Mouse (Mus musculus) right cerebral cortex, adult 18-20 months (tissue): ENCODE measurements around the gene Pde4c.

ENCODE experiments used
- DNase-seq: peaks from one replicate; pipeline ENCODE4 v3.0.0; 2022; ENCODE audit warnings: mixed read lengths

Gene Pde4c

DNA sequence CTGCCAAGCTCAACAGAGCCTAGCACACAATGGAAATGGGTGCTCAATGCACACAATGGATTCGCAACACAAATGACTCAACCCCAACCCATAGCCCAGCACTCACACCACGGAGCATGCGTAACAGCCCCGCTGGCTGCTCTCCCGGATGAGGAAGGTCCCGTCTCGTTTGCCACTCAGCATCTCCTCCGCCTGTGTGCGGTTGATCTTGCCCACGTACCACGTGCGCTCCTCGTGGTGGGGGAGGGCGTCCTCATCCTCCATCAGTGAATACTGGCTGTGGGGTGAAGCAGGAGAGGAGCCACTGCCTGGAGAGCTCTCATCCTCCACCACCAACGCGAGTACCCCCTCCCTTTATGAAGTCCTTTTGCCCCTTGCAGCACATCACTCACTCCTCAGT, 45.4 kb downstream of the Pde4c start:
- DNase-seq: no peak

DNA sequence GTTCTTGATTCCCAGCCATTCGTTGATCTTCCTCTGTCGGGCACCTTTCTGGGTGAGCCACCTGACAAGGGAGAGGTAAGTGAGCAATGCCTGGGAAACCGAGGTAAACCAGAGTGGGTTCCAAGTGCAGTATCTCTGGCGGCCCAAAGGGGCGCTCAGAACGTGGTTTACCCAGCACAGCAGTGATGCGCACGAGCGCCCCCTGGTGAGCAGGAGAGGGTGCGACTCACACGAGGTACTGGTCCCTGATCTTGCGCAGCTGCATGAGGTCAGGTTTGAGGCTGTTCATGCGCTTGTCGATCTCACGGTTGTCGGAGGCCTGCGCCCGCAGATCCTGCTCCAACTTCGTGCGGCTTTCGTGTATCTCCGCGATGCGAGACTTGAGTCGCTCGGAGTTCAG, 45.8 kb downstream of the Pde4c start:
- DNase-seq: peak; percentile 95

DNA sequence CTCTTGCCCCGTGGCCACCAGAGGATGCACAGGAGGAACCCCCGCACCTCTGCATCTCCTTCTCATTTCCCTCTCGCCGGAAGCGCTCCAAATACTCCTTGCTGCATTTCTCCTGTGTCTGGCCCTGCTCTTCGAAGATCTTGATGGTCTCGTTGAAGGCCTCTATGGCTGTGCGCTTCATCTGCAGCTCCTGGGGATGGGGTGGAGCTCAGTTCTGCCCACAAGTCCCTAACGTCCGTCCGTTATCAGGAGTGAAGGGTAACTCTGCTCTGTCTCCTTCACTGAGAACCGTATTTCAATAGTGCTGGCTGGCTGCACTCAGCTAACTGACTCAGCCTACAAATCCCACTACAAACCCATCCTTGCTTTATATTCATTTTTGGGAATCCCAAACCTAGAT, 46.3 kb downstream of the Pde4c start:
- DNase-seq: no peak

DNA sequence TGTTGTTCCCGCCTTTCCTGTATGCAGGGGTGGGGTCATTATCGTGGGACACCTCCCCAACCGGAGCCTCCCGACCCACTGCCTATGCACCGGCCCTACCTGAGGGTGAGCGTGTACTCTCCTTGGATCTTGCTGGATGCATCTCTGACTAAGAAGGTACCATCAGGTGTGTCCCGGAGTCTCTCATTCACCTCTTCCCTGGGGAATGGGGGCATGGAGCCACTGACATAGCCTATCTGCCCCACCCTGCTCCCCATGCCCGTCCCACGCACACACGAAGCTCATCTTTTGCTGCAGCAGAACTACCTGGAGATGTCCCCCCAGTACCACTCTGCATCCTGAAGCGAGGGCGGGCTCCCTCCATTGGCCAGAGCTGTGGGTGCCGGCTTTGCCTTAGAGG, 47.2 kb downstream of the Pde4c start:
- no peak for DNase-seq

DNA sequence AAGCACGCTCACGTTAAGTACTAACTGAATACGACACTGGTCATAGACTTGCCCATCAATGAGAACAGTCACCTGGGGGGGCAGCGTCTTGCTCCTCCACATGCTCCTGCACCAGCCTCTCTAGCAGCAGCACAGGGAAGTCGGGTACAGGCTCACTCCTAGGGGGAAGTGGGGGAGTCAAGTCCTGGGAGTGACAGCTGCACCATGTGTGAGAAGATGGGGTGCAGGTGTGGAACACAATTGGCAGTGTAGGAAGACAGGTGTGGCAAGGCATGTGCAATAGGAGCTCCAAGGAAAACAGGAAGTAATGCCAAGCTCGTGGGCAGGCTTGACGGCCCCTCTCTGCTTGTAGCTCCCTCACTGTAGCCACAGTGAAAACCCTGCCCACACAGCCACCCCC, 47.7 kb downstream of the Pde4c start:
- DNase-seq: no peak

DNA sequence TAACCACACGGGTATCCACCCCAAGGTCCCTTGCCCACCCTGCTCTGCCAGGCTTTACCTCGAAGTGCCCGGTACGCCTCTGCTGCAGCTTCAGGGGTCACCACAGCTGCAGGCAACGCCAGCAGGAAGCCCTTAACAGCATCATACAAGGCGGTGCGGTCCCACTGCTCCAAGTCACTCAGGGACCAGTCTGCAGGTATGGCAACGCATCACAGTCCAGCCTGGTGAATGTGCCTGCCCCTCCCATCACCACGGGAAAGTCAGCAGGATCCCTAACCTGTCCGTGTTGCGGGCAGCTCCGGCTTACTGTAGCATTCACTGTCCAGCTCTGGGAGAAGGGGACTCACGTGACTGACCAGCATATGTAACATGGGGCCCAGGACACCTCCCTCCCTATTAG, 48.6 kb downstream of the Pde4c start:
- no peak for DNase-seq

DNA sequence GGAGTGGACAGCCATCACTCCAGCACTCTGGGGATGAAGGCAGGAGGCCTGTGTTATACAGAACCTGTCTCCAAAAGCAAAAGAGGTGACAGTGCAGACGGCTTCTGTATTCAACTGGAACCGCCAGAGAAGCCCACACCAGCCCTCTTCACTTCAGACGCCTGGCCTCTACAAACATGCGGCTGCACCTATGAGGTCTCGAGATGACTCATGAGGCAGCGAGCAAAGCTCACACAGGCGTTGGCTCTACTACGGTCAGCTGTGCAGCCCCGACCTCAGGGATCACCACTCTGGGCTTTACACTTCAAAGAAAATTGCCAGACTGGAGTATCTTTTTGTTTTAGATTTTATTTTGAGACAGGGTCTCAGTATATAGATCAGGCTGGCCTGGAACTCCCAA, 49.4 kb downstream of the Pde4c start:
- no peak for DNase-seq

DNA sequence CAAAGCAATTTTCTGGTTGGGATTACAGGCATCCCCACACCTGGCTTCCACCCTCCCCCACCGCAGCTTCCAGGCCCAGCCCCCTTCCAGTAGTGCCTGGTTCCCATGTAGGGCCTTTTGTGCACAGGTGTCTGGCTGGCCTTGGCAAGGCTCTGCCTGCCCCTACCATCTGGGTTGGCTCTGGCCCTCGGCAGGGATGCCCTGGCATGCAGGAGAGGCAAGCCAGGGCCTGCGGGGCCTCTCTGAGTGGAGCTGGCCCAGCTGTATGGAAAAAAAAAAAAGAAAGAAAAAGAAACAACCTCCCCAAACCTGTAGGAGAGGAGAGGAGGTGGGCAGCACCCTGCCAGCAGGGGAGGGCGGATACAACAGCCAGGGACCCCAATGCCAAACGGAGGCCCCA, 49.9 kb downstream of the Pde4c start:
- DNase-seq: no peak

DNA sequence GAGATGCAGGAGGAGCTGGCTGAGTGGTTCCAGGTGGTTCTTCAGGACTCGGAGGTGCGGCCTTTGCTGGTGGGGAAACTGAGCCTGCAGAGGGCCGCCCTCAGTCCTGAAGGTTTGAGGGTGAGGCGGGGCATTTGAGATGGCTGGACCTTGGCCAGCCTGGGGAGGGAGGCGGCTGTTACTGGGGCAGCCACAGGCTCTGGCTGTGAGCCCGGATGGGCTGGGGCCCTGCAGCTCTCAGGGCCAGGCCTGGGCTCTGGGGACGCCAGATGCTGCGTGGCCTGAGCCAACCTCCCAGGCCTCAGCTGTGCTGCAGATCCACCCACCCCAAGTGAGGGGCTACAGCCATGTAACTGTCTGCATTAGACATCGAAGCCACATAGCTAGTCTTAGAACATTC, 50.3 kb downstream of the Pde4c start:
- peak; percentile 83 for DNase-seq

DNA sequence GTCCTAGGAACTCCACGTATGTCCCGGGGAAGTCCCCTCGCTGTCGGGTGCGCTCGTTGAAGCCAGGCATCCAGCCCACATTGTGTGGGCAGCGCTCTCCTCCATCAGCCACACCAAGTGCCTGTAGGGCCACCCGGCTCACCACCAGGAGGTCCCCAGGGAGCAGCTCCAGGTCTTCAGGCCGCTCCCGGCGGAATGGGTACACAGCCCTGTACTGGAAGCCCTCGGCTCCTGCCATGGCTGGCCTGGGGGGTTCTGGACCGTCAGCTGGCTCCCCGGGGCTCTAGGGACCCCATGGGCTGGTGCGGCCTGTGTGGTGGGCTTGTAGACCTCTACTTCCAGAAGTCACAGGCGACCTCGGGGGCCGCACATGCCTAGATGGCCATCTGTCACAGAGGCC, 51.2 kb downstream of the Pde4c start:
- no peak for DNase-seq

DNA sequence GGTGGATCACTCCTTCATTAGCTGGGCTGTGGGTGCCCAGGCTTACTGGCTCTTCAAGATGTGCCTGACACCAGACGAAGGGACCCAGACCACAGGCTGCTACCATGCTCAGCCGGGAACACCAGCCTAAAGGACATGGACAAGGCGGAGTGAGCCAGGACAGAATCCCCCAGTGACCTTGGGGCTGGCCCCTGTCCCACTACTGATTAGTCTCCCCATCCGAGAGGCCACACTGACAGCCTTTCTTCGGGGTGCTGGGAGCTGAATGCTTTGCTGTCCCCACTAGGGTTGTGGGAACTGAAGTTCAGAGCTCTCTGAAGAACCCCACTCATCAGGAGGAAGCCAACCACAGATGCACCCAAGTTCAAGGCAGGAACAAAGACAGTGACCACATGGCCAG, 51.7 kb downstream of the Pde4c start:
- no peak for DNase-seq

DNA sequence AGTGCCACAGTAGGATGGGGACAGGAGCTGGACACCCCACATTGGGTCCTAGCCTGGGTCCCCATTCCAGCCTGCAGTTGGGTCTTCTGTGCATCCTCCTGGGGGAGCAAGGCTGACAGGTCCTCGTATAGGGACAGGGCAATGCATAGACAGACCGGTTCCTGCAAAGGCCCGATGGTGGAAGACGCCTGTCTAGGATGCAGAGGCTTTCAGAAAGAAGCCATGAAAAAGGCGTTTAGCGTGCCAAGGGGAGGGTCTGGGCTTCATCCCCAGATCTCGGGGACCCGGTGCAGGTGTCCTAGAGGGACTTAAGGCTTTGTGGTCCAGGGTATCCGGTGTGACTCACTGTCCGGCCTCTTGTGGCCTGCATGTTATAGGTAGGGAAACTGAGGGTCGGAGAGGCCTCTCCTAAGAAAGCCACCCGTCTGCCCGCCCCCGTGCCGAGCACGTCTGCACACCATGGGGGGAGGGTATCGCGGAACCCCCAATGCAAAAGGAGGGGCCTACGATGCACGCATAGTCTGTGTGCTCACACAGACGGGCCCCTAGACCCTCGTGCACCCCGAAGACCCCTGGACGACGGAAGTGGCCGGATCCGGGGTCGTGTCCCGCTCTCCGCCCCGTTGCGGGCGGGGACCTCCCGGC, 52.5 kb downstream of the Pde4c start:
- no peak for DNase-seq

DNA sequence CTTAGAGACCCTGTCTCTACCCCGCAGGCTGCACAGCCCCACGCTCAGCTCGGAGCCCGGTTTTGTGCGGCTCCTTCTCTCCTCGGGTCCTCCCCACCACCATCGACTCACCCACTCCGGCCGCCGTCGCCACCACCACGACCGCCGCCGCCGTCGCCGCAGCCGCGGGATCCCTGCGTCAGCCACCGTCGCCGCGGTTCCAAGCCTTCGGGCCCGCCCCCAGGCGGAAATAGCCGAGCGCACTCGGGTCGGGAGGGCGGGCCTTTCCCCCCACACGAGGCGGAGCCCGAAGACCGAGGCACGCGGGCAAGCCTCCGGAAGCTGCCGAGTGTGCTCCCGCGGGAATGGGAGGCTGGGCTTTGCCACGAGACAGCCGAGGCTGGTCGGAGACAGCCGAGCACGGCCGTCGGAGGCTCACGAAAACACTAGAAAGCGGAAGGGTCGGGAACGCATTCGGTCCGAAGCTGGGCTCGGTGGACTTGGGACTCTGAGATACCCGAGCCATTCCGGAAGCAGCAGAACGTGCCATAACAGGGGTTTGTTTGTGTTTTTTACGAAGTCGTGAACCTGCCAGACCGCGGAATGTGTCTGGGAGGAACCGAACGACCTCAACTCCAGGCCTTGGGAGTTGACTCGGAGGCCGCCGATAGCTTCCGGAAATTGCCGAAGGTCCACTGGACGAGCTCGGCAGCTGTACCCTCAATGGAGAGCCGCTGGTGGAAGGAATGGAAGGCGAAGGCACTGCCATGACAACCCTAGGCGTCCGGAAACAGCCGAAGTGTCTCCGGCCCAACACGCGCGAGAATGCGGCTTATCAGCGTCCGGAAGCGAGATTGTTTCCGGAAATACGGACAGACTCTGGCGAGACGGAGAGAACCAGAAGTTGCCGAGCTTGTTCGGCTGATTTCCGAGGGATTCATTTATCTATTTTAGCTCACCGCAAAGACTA, 53.2 kb downstream of the Pde4c start, which contains the start of gene Pik3r2:
TSS of gene Pik3r2 (minus strand) at position 218 of the 949 bp plus-strand sequence.
- DNase-seq: peak; percentile 97

DNA sequence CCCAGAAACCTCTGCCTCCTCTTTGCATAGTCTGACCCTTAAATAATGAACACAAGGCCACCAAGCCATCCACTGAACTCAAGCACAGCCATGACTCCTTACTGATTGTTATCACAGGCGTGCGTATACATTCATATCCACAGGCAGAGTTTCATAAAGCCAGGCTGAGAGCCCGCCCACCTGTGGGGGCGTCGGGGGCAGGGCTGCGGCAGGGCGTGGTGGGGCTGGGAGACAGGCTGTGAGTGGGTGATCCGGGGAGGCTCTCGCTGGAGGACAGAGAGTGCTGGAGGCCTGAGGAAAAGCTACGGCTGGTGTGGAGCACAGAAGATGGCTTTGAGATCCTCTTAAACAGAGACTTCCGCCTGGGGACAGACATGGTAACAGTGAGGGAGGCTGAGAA, 56.6 kb downstream of the Pde4c start:
- no peak for DNase-seq

DNA sequence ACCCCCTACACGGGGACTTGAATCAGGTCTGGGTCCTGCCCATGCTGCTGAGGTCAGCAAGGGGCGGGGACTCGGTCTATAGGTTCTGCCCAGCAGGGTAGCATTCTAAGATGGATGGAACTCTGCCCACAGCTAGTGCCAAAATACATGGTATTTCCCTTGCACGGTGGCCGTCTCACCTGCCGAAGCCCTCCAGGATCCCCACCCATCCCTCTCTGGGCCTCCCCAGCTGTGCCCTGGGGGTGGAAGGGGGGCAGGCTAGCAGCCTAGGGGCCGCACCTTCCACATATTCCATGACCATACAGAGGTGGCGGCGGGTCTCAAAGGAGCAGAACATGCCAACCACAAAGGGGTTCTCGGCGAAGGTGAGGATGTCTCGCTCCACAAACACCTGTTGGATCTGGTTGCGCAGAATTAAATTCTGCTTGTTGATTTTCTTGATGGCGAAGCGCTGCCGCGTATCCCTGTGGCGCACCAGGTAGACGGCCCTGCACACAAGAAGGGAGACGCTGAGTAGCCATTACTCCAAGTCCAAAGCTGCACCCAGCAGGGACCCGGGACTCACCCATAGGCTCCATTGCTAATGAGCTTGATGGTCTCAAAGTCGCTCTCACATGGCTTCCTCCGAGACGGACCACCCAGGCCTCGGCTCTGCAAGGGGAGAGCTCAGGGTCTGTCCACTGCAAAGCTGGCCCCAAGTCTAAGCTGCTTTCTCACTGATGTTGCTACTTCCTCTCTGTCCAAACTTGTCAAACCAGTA, 63.0 kb downstream of the Pde4c start:
- DNase-seq: no peak

DNA sequence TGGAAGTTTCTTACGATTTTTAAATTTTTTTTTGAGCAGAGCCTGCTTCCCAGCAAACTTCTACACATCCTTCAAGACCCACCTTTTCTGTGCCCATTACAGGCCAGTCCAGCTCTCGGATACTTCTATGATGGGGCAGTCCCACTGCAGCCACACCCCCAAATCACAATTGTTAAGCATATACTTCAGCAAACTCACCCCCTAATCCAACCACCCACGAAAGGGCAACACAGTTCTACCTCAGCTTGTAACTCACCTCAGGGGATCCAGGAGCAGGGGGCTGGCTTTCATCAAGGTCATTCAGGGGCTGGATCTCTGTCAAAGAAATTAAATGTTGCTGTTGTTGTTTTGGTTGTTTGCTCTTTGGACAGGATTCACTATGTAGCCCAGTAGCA, 63.5 kb downstream of the Pde4c start:
- no peak for DNase-seq

DNA sequence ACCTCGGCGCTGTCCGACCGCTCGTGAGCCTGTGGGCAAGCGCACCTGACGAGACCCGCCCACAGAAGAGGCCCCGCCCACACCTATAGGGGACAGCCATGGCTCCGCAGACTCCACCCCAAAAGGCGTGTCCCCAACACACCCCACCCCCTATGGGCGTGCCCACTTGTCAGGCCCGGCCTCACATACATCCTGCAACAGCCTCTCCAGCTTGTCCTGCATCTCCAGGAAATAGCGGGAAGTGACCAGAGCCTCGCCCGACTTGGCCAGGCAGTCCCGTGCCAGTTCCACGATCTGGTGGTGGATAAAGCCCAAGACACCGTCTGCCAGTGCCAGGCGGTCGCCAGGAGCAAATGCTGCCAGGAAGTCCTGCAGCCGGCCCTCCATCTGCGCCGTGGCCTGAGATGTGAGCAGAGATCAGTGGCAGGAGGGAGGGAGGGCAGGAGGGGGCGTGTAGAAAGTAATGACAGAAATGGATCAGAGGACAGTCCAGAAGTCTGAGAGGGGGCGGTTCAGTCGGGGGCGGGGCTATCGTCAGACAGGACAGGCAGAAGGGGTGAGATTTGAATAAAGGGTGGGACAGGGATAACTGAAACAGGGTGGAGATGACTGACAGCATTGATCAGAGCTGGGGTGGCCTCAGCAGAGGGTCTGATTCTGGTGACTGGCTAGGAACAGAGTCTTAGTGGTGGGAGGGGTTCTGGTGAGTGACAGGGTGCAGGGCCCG, 64.6 kb downstream of the Pde4c start:
- DNase-seq: no peak

DNA sequence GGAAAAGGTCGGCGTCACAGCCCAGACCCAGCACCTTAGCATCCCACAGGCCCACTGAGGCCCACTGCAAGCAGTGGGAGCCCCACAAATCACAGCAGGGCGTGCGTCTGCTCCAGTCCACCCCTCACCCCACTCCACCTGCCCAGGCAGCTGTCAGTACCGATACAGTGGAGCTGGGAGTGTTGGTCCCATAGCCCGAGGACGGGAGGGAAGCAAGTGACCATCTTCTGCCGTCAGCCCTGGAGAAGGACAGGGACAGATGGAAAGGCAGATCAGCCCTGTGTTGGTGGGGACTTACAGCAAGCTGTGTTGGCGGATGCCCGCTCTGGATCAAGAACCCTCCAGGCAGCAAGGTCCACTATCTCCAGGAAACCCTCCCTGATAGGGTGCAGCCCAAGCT, 65.5 kb downstream of the Pde4c start:
- DNase-seq: no peak

DNA sequence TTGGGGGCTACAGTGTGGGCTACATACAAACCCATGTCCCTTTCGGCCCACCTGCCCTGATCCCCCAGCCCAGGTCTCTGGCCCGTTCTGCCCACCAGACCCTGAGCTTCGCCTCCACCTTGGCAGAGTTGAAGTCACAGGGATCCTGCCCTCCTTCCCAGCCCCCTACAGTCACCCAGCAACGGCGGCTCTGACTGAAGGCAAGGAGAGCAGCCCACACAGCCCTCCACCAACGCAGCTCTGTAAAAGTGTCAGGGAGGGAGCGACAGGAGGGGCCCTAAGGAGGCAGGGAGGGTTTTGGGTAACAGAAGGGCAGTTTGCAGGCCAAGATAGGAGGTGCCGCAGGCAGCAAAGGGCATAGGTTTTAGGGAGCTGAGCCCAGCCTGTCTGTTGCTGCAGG, 67.3 kb downstream of the Pde4c start:
- peak; percentile 79 for DNase-seq

DNA sequence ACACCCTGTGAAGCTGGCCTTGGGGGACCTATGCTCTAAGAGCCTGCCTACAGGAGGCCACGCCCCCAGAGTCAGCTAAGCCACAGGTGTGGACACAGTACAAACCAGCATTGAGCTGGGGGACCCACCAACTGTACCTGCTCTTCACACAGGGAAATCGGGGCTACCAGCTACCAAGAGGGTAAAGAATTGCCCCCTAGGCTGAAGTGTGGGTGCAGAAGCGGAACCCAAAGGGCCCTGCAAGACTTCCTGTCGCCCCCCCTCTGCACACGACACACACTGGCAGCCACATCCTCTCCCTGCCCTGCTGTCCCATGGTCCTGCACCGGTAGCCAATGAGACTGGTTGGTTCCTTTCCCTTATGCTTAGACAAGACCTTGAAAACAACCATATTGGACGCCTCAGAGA, 67.8 kb downstream of the Pde4c start:
- no peak for DNase-seq

DNA sequence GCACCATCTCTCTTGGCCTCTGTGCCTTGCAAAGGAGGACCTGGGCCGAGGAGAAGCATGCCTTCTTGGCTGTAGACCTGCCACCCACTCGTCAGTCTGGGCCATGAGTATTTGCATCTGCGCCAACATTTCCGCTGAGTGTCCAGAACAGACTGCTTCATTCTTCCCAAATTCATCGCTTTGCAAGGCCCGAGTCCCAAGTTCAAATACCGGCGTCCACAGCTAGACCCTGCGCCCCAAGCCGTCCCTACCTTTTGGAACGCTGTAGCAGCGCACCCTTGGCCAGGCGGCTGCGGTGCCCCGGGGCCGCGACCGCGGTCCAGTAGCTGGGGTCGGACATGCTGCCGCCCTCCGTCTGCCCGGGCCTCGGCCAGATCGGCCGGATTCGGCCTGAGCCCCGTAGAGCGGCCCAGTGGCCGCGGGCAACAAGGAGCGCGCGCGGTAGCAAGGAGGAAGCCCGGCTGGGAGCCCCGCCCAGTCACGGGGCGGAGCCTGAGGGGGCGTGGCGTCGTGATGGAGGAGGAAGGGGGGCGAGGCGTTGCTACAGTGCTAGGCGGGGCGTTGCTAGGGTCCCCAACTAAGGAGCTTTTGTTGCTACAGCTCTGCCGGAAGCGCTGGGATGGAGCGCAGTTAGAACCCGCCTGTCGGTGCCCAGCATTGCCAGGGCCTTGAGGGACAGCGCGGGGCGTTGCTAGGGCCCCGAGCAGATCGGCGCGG, 68.6 kb downstream of the Pde4c start:
- DNase-seq: peak; percentile 96

DNA sequence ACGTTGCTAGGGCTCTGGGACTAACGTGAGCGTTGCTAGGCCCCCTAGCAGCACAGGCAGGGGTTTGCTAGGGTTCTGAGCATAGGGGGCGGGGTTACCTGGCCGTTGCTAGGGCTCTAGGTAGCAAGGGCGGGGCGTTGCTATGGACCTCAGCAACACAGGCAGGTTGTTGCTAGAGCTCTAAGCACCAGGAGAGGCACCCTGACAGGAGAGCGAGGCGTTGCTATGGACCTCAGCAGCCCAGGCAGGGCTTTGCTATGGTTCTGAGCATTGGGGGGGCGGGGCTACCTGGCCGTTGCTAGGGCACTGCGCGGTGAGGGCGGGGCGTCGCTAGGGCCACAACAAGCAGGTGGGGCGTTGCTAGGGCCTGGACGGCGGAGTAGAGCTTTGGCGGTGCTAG, 69.2 kb downstream of the Pde4c start:
- no peak for DNase-seq
